Mouse (Mus musculus) forebrain, embryonic 16.5 days (tissue): ENCODE results near the gene Ddx20. TPM values are rescaled to one million over a fixed set of nuclear protein-coding genes. Genes with fewer than 3 reads are reported as not detected.
"Not testable (repeated sequence)": the region's sequence is repeated elsewhere in the genome, so short reads cannot be mapped to it uniquely, and the experiment has no call there.

ENCODE experiments used
- ATAC-seq: fragments of 200-750 bp; cut with Nextera tagmentation; 2 replicates; pipeline ENCODE4 v1.8.0; 2017; ENCODE audit warnings: mild to moderate bottlenecking, moderate library complexity
- H3K27ac ChIP-seq: fragments of 300-500 bp; sonication (generic); 2 replicates; pipeline ENCODE4 v1.5.1; 2014; ENCODE audit warnings: low read length, control low read depth
- H3K27me3 ChIP-seq: fragments of 300-500 bp; sonication (generic); replicated peaks from 2 replicates; pipeline ENCODE4 v1.6.1; 2014; ENCODE audit warnings: low read length; ENCODE audit not compliant: control insufficient read depth, insufficient read depth
- H3K36me3 ChIP-seq: fragments of 300-500 bp; sonication (generic); 2 replicates; pipeline ENCODE4 v1.6.1; 2014; ENCODE audit not compliant: control insufficient read depth, insufficient read depth
- H3K4me1 ChIP-seq: fragments of 300-500 bp; sonication (generic); replicated peaks from 2 replicates; pipeline ENCODE4 v1.6.1; 2014; ENCODE audit warnings: low read length; ENCODE audit not compliant: control insufficient read depth, insufficient read depth
- H3K4me2 ChIP-seq: fragments of 300-500 bp; sonication (generic); 2 replicates; pipeline ENCODE4 v1.6.1; 2014; ENCODE audit warnings: mild to moderate bottlenecking, low read length, control low read depth
- H3K4me3 ChIP-seq: fragments of 300-500 bp; sonication (generic); replicated peaks from 2 replicates; pipeline ENCODE4 v1.5.1; 2014; ENCODE audit warnings: mild to moderate bottlenecking, low read length, control low read depth
- H3K9ac ChIP-seq: fragments of 300-500 bp; sonication (generic); replicated peaks from 2 replicates; pipeline ENCODE4 v1.6.1; 2014; ENCODE audit warnings: low read depth, low read length, control low read depth
- H3K9me3 ChIP-seq: fragments of 300-500 bp; sonication (generic); 2 replicates; pipeline ENCODE4 v1.6.1; 2016; ENCODE audit warnings: low read length; ENCODE audit not compliant: control insufficient read depth
- WGBS: fragments of 180-500 bp; shearing (Covaris S2); extraction: QIAGEN DNeasy Blood & Tissue Kit; methylation state at CpG from one replicate; pipeline ENCODE4 v1.1.7; 2014; 5-methylcytosine and 5-hydroxymethylcytosine counted together
- polyA plus RNA-seq: library from polyadenylated mRNA; unstranded; fragments of >200 nt; fragmentation: Nextera tagmentation; extraction: Ambion mirVana; gene quantifications from 2 replicates; pipeline ENCODE4 v1.2.1, GENCODE M21; 2015

Gene Ddx20
- polyA plus RNA-seq, 1 experiment from 2014 or later: 31.6 TPM

- Histone ChIP-seq H3K9ac (no peak overlapping the region), H3K4me3 (no peak overlapping the region), H3K36me3 (no peaks in the 10 kb centered on the region), H3K4me2 (no peak overlapping the region), H3K27me3 (no peaks in the 10 kb centered on the region), H3K27ac (no peak overlapping the region), H3K4me1 (peaks cover 16% of the 10 kb centered on the region), H3K9me3 (no peaks in the 10 kb centered on the region)
- peak; percentile 63 for ATAC-seq
- 24% methylated on average over 6 of the region's 6 CpGs for WGBS
Measured at GRCm38 (mm10) chr3:105710246-105710645, 22.9 kb upstream of the Ddx20 start.

GRCm38 (mm10) chr3:105707590-105707989 lies 20.2 kb upstream of the Ddx20 start:
- Histone ChIP-seq H3K4me3 (no peak overlapping the region), H3K27me3 (no peaks in the 10 kb centered on the region), H3K36me3 (no peaks in the 10 kb centered on the region), H3K9ac (no peak overlapping the region), H3K27ac (no peak overlapping the region), H3K9me3 (no peaks in the 10 kb centered on the region), H3K4me2 (no peak overlapping the region), H3K4me1 (peaks cover 22% of the 10 kb centered on the region)
- 23% methylated on average over 7 of the region's 7 CpGs for WGBS
- no peak for ATAC-seq

- H3K4me3 ChIP-seq: no peak overlapping the region
- no peak for ATAC-seq
- no peak overlapping the region for H3K27ac ChIP-seq
- H3K4me1 ChIP-seq: peaks cover 22% of the 10 kb centered on the region
- 32% methylated on average over 4 of the region's 4 CpGs for WGBS
- no peaks in the 10 kb centered on the region for H3K36me3 ChIP-seq
- no peak overlapping the region for H3K9ac ChIP-seq
- no peaks in the 10 kb centered on the region for H3K27me3 ChIP-seq
- H3K9me3 ChIP-seq: no peaks in the 10 kb centered on the region
- H3K4me2 ChIP-seq: no peak overlapping the region
Measured at GRCm38 (mm10) chr3:105706366-105707020, 19.1 kb upstream of the Ddx20 start.

- peak overlapping the region; percentile 51 for H3K4me3 ChIP-seq
- no peaks in the 10 kb centered on the region for H3K27me3 ChIP-seq
- peaks cover 22% of the 10 kb centered on the region for H3K4me1 ChIP-seq
- no peaks in the 10 kb centered on the region for H3K9me3 ChIP-seq
- peak overlapping the region; percentile 98 for H3K4me2 ChIP-seq
- no peak for ATAC-seq
- H3K27ac ChIP-seq: no peak overlapping the region
- no peaks in the 10 kb centered on the region for H3K36me3 ChIP-seq
- H3K9ac ChIP-seq: peak overlapping the region; percentile 56
- 24% methylated on average over 3 of the region's 3 CpGs for WGBS
Measured at GRCm38 (mm10) chr3:105705561-105705960, 18.2 kb upstream of the Ddx20 start.

GRCm38 (mm10) chr3:105705061-105705549 lies 17.7 kb upstream of the Ddx20 start:
- ATAC-seq: peak; percentile 73
- Histone ChIP-seq H3K4me3 (peak overlapping the region; percentile 51), H3K9ac (peak overlapping the region; percentile 56), H3K27me3 (no peaks in the 10 kb centered on the region), H3K4me1 (peaks cover 19% of the 10 kb centered on the region), H3K9me3 (no peaks in the 10 kb centered on the region), H3K4me2 (peak overlapping the region; percentile 98), H3K27ac (peak overlapping the region; percentile 70; the same call in 1 of the 2 replicates), H3K36me3 (no peaks in the 10 kb centered on the region)
- WGBS: 0% methylated on average over 26 of the region's 28 CpGs

GRCm38 (mm10) chr3:105704031-105705008 lies 16.9 kb upstream of the Ddx20 start, which contains the start of gene Inka2:
TSS of gene Inka2 (plus strand) at chr3:105704599.
- peak within 1 kb of the TSS; percentile 51 for H3K4me3 ChIP-seq
- no peaks in the 10 kb centered on the region for H3K9me3 ChIP-seq
- peak within 1 kb of the TSS; percentile 70 for H3K27ac ChIP-seq

GRCm38 (mm10) chr3:105703571-105703970 lies 16.2 kb upstream of the Ddx20 start:
- no peak overlapping the region for H3K27ac ChIP-seq
- H3K4me1 ChIP-seq: peaks cover 18% of the 10 kb centered on the region
- ATAC-seq: no peak
- no peak overlapping the region for H3K9ac ChIP-seq
- no peak overlapping the region for H3K4me2 ChIP-seq
- no peaks in the 10 kb centered on the region for H3K36me3 ChIP-seq
- H3K4me3 ChIP-seq: no peak overlapping the region
- H3K9me3 ChIP-seq: no peaks in the 10 kb centered on the region
- no peaks in the 10 kb centered on the region for H3K27me3 ChIP-seq
- 50% methylated on average over 6 of the region's 6 CpGs for WGBS

More at GRCm38 (mm10) chr3:105704031-105705008, 16.9 kb upstream of the Ddx20 start, which contains the start of gene Inka2:
- Histone ChIP-seq H3K27me3 (no peaks in the 10 kb centered on the region), H3K4me2 (peak within 1 kb of the TSS; percentile 98), H3K9ac (peak within 1 kb of the TSS; percentile 56), H3K36me3 (no peaks in the 10 kb centered on the region), H3K4me1 (peaks cover 18% of the 10 kb centered on the region)
- ATAC-seq: peak; percentile 98
- WGBS: 3% methylated on average over 40 of the region's 43 CpGs

- 72% methylated on average over 5 of the region's 5 CpGs for WGBS
- no peak overlapping the region for H3K27ac ChIP-seq
- H3K4me3 ChIP-seq: no peak overlapping the region
- no peak overlapping the region for H3K9ac ChIP-seq
- no peaks in the 10 kb centered on the region for H3K9me3 ChIP-seq
- H3K36me3 ChIP-seq: no peaks in the 10 kb centered on the region
- no peaks in the 10 kb centered on the region for H3K27me3 ChIP-seq
- ATAC-seq: no peak
- peaks cover 23% of the 10 kb centered on the region for H3K4me1 ChIP-seq
- H3K4me2 ChIP-seq: no peak overlapping the region
Measured at GRCm38 (mm10) chr3:105701399-105701798, 14.0 kb upstream of the Ddx20 start.

- not testable (repeated sequence) for H3K27ac ChIP-seq, H3K36me3 ChIP-seq, ATAC-seq, H3K9ac ChIP-seq, H3K9me3 ChIP-seq, H3K4me3 ChIP-seq, H3K27me3 ChIP-seq, H3K4me2 ChIP-seq
- 48% methylated on average over 1 of the region's 1 CpGs for WGBS
- peaks cover 27% of the 10 kb centered on the region for H3K4me1 ChIP-seq
Measured at GRCm38 (mm10) chr3:105700786-105701185, 13.4 kb upstream of the Ddx20 start.
